In genomic region chr5:116022658-116023200, GRCm38 (mm10) we compare ENCODE assay signal across 8 mouse cellular contexts. TPM values are rescaled to one million over a fixed set of nuclear protein-coding genes. Genes with fewer than 3 reads are reported as not detected.
DNase-seq lines count a peak whose midpoint lies in the region; ATAC-seq and TF ChIP-seq lines count a peak whose summit lies in the region.

No protein-coding gene starts in this region.

- H3K4me3 ChIP-seq in kidney, embryonic 14.5 days (ENCODE audit: low read length), result peak overlapping the region; percentile 67
- H3K4me3 ChIP-seq in bone marrow, adult 2 months (replicated peaks; ENCODE audit: control insufficient read depth, low read depth, low read length), result peak overlapping the region; percentile 65
- peak overlapping the region; percentile 88 for H3K4me3 ChIP-seq in hindbrain, embryonic 15.5 days
- peak overlapping the region; percentile 86 for H3K4me3 ChIP-seq in midbrain, embryonic 11.5 days (ENCODE audit: low read depth, low read length)

- 81% methylated on average over 7 of the region's 7 CpGs for WGBS in kidney, embryonic 14.5 days
- WGBS in bone marrow, adult 2 months, result 29% methylated on average over 7 of the region's 7 CpGs
- 89% methylated on average over 7 of the region's 7 CpGs for WGBS in hindbrain, embryonic 15.5 days
- 86% methylated on average over 7 of the region's 7 CpGs for WGBS in midbrain, embryonic 11.5 days

- no peaks in the 10 kb centered on the region for H3K27me3 ChIP-seq in kidney, embryonic 14.5 days (ENCODE audit: control insufficient read depth, insufficient read depth, low read length)
- no peaks in the 10 kb centered on the region for H3K27me3 ChIP-seq in hindbrain, embryonic 15.5 days
- no peaks in the 10 kb centered on the region for H3K27me3 ChIP-seq in midbrain, embryonic 11.5 days (ENCODE audit: control insufficient read depth, insufficient read depth, low read length)

- TF ChIP-seq POLR2A in bone marrow, adult 2 months (IDR thresholded peaks at IDR 0.05; ENCODE audit: borderline replicate concordance, control insufficient read depth, low read depth, low read length), result no peak

- TF ChIP-seq CTCF in bone marrow, adult 2 months (IDR thresholded peaks at IDR 0.05; ENCODE audit: control insufficient read depth, insufficient read depth, low read length), result no peak

- H3K9me3 ChIP-seq in kidney, embryonic 14.5 days (ENCODE audit: control insufficient read depth, low read length), result no peaks in the 10 kb centered on the region
- no peaks in the 10 kb centered on the region for H3K9me3 ChIP-seq in hindbrain, embryonic 15.5 days
- H3K9me3 ChIP-seq in midbrain, embryonic 11.5 days (ENCODE audit: control insufficient read depth, low read length), result no peaks in the 10 kb centered on the region

- DNase-seq in kidney, postnatal 36 days, result no peak
- no peak for DNase-seq in midbrain, embryonic 11.5 days (ENCODE audit: low spot score, missing footprints)
- no peak for DNase-seq in cerebellum, adult 11 months
- no peak for DNase-seq in yolk sac, embryonic 10.5 days (ENCODE audit: low spot score)
- DNase-seq in B cell, adult 2 months, result no peak

- peak overlapping the region; percentile 23; the same call in 1 of the 2 replicates for H3K9ac ChIP-seq in kidney, embryonic 14.5 days (ENCODE audit: low read depth, low read length)
- no peak overlapping the region for H3K9ac ChIP-seq in hindbrain, embryonic 15.5 days
- H3K9ac ChIP-seq in midbrain, embryonic 11.5 days (ENCODE audit: low read length), result peak overlapping the region; percentile 87; the same call in 1 of the 2 replicates

- peak overlapping the region; percentile 63 for H3K4me2 ChIP-seq in kidney, embryonic 14.5 days (replicated peaks; ENCODE audit: low read depth, low read length)
- H3K4me2 ChIP-seq in hindbrain, embryonic 15.5 days, result peak overlapping the region; percentile 77
- peak overlapping the region; percentile 91 for H3K4me2 ChIP-seq in midbrain, embryonic 11.5 days

- H3K27ac ChIP-seq in kidney, embryonic 14.5 days (ENCODE audit: low read depth, low read length), result no peak overlapping the region
- peak overlapping the region; percentile 91 for H3K27ac ChIP-seq in bone marrow, adult 2 months (ENCODE audit: control insufficient read depth, insufficient read depth, low read depth, low read length, poor library complexity)
- no peak overlapping the region for H3K27ac ChIP-seq in hindbrain, embryonic 15.5 days (replicated peaks)
- H3K27ac ChIP-seq in midbrain, embryonic 11.5 days (ENCODE audit: low read depth, low read length), result no peak overlapping the region

- H3K36me3 ChIP-seq in kidney, embryonic 14.5 days (ENCODE audit: control insufficient read depth, insufficient read depth, low read length), result peaks cover 42% of the 10 kb centered on the region
- peaks cover 25% of the 10 kb centered on the region for H3K36me3 ChIP-seq in hindbrain, embryonic 15.5 days
- peaks cover 19% of the 10 kb centered on the region for H3K36me3 ChIP-seq in midbrain, embryonic 11.5 days (ENCODE audit: control insufficient read depth, insufficient read depth, low read length)

- ATAC-seq in kidney, embryonic 14.5 days (ENCODE audit: low FRiP score, low TSS enrichment), result no peak
- ATAC-seq in hindbrain, embryonic 15.5 days (ENCODE audit: low FRiP score, low read depth), result no peak
- no peak for ATAC-seq in midbrain, embryonic 11.5 days (ENCODE audit: low FRiP score)

- H3K4me1 ChIP-seq in kidney, embryonic 14.5 days (ENCODE audit: control insufficient read depth, insufficient read depth, low read length), result peaks cover 10% of the 10 kb centered on the region; the same call in 1 of the 2 replicates
- no peaks in the 10 kb centered on the region for H3K4me1 ChIP-seq in bone marrow, adult 2 months (ENCODE audit: control insufficient read depth, insufficient read depth, low read length)
- peaks cover 21% of the 10 kb centered on the region for H3K4me1 ChIP-seq in hindbrain, embryonic 15.5 days (replicated peaks)
- H3K4me1 ChIP-seq in midbrain, embryonic 11.5 days (ENCODE audit: control insufficient read depth, insufficient read depth, low read length), result peaks cover 7% of the 10 kb centered on the region

RNA-seq across cellular contexts. Expression of gene Prkab1, which starts 1.6 kb away (rescaled TPM):
- 60.9 and 85.5 TPM in 2 replicates for polyA plus RNA-seq in kidney, embryonic 14.5 days (2014; fragmentation: Nextera tagmentation; extraction: Ambion mirVana)
- polyA plus RNA-seq in bone marrow, adult 2 months (2011; ENCODE audit: insufficient read depth, insufficient read length, low replicate concordance, missing spikeins), result 43.5 and 64.1 TPM in 2 replicates
- 47.5 and 49.8 TPM in 2 replicates for polyA plus RNA-seq in hindbrain, embryonic 15.5 days (2015; fragmentation: Nextera tagmentation; extraction: Ambion mirVana)
- polyA plus RNA-seq in midbrain, embryonic 11.5 days (2014; fragmentation: Nextera tagmentation; extraction: Ambion mirVana), result 48.4 and 55.4 TPM in 2 replicates
